Mouse (Mus musculus): ENCODE measurements around the gene Adcy4. TPM values are rescaled to one million over a fixed set of nuclear protein-coding genes. Genes with fewer than 3 reads are reported as not detected.

Gene Adcy4
- polyA plus RNA-seq, 3 experiments from 2014 or later: 0.29 TPM; not detected in 2

GRCm38 (mm10) chr14:55787731-55788130 is 3.8 kb upstream of the Adcy4 start:
- no peak for ATAC-seq

- no peak for ATAC-seq
Measured at GRCm38 (mm10) chr14:55785195-55785594, 1.3 kb upstream of the Adcy4 start.

- ATAC-seq: no peak
Measured at GRCm38 (mm10) chr14:55783171-55783957, 531 bp downstream of the Adcy4 start.

- ATAC-seq: no peak
Measured at GRCm38 (mm10) chr14:55782361-55782960, 1.4 kb downstream of the Adcy4 start.

GRCm38 (mm10) chr14:55781310-55781709 is 2.6 kb downstream of the Adcy4 start:
- ATAC-seq: peak; percentile 84

- ATAC-seq: no peak
Measured at GRCm38 (mm10) chr14:55780736-55781135, 3.2 kb downstream of the Adcy4 start.

GRCm38 (mm10) chr14:55779656-55780055 is 4.2 kb downstream of the Adcy4 start:
- no peak for ATAC-seq

- no peak for ATAC-seq
Measured at GRCm38 (mm10) chr14:55778686-55779085, 5.2 kb downstream of the Adcy4 start.

GRCm38 (mm10) chr14:55777806-55778205 is 6.1 kb downstream of the Adcy4 start:
- no peak for ATAC-seq

GRCm38 (mm10) chr14:55777176-55777575 is 6.7 kb downstream of the Adcy4 start:
- ATAC-seq: no peak

GRCm38 (mm10) chr14:55776711-55777110 is 7.2 kb downstream of the Adcy4 start:
- ATAC-seq: no peak

GRCm38 (mm10) chr14:55769087-55769703 is 14.7 kb downstream of the Adcy4 start:
- no peak for ATAC-seq

GRCm38 (mm10) chr14:55768555-55768954 is 15.3 kb downstream of the Adcy4 start:
- ATAC-seq: no peak

GRCm38 (mm10) chr14:55767519-55768414 is 16.1 kb downstream of the Adcy4 start:
- peak; percentile 76 for ATAC-seq

GRCm38 (mm10) chr14:55765696-55766095 is 18.2 kb downstream of the Adcy4 start, which contains the start of gene Ltb4r1:
Ltb4r1 (plus strand) TSS chr14:55765962.
- ATAC-seq: no peak

GRCm38 (mm10) chr14:55763166-55763565 is 20.7 kb downstream of the Adcy4 start:
- no peak for ATAC-seq

GRCm38 (mm10) chr14:55762001-55762821 is 21.7 kb downstream of the Adcy4 start:
- no peak for ATAC-seq

GRCm38 (mm10) chr14:55761163-55761562 is 22.7 kb downstream of the Adcy4 start, which contains the start of gene Ltb4r2:
Ltb4r2 (plus strand) TSS chr14:55761428.
- no peak for ATAC-seq

- peak; percentile 58 for ATAC-seq
Measured at GRCm38 (mm10) chr14:55760156-55760555, 23.7 kb downstream of the Adcy4 start.

- ATAC-seq: no peak
Measured at GRCm38 (mm10) chr14:55758363-55758784, 25.5 kb downstream of the Adcy4 start, which contains the start of gene Cideb. Cideb (minus strand) TSS chr14:55758458.

GRCm38 (mm10) chr14:55757566-55757965 is 26.3 kb downstream of the Adcy4 start:
- no peak for ATAC-seq

All from inflammation-experienced regulatory T-cells, adult 6 months (primary cell).